Mouse (Mus musculus): ENCODE data around the gene Fam169b.
A peak's percentile ranks its signal among the peaks of the same experiment; 100 is the strongest.

DNA sequence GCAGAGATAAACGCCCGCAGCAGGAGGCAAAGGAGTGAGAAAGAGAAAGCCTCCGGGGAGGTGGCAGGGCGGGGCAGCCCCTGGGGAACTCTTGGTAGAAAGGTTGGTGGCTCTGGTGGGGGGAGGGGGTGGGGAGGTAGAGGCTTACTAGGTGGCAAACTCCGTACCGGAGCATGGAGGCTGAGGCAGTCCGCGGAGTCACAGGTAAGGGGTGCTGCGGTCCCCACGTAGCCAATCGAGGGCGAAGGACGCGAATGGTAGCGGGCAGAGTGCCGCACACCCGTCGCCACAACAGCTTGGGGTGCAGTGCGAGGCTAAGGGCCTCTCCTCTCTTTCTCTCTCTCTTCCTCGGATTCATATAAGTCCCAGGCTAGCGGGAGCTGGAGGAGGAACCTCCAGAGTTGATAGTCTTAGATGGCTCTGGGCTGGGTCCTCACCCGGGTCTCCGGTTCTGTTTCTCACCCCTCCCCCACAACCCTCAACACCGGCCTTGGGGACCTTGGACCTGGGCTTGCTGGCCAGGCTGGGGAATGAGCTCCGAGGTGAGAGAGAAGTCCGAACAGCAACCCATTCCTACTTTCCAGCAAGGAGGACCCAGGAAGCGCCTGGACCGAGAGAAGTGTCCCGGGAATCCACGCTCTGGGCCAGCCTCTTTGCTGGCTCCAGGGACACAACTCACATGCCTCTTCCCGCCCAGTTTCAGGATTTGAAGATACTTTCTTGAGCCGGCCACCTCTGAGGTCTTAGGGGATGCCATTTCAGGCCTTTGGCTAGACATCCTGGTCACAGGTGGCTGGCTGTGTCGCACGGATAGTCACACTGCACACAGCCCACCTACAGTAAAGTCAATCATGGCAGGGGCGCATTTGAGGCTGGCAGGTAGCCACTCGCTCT, 2.4 kb downstream of the Fam169b start:
- TF ChIP-seq POLR2A (IDR thresholded peaks at IDR 0.05; ENCODE audit: extremely low read depth, insufficient read depth, low read length) (peak; percentile 82), CTCF (IDR thresholded peaks at IDR 0.05; ENCODE audit: low read depth, low read length) (no peak)

Data from liver, adult 2 months (tissue).